Comparison of ENCODE assay signal across 8 mouse cellular contexts in genomic region chrX:109076355-109076754, GRCm38 (mm10). TPM values are rescaled to one million over a fixed set of nuclear protein-coding genes. Genes with fewer than 3 reads are reported as not detected.
DNase-seq lines count a peak whose midpoint lies in the region; ATAC-seq and TF ChIP-seq lines count a peak whose summit lies in the region.

No protein-coding gene starts in this region.

- no peak for TF ChIP-seq EP300 in heart, postnatal 0 days (IDR thresholded peaks at IDR 0.05; ENCODE audit: low read depth)

- 16% methylated on average over 3 of the region's 3 CpGs for WGBS in heart, postnatal 0 days
- WGBS in thymus, adult 2 months, result 25% methylated on average over 3 of the region's 3 CpGs

- H3K9ac ChIP-seq in heart, postnatal 0 days (replicated peaks; ENCODE audit: low read depth, low read length), result no peak overlapping the region

- H3K27me3 ChIP-seq in heart, postnatal 0 days (ENCODE audit: control insufficient read depth, insufficient read depth, low read length), result no peaks in the 10 kb centered on the region
- no peaks in the 10 kb centered on the region for H3K27me3 ChIP-seq in thymus, adult 2 months (ENCODE audit: control insufficient read depth, insufficient read depth, low read length)
- H3K27me3 ChIP-seq in splenic B cell, adult 2 months (ENCODE audit: control insufficient read depth, insufficient read depth, low read length, poor library complexity, severe bottlenecking), result no peaks in the 10 kb centered on the region

- peak; percentile 15 for DNase-seq in heart, postnatal 0 days (ENCODE audit: low spot score)
- no peak for DNase-seq in heart, adult 9 months (ENCODE audit: low spot score in 2 of 2)
- peak; percentile 7 for DNase-seq in thymus, adult 2 months
- no peak for DNase-seq in thymus, postnatal 4 days
- peak; percentile 51 for DNase-seq in embryo, embryonic 10.5 days (ENCODE audit: low spot score)
- peak; percentile 61 for DNase-seq in splenic B cell, adult 2 months (ENCODE audit: low read depth, low spot score)
- DNase-seq in c-Kit-positive CD71-positive TER-119-positive erythroid progenitor cells, embryonic 14.5 days (ENCODE audit: low spot score), result no peak
- no peak for DNase-seq in frontal cortex, postnatal 25 days (ENCODE audit: low spot score in 2 of 2)

- no peak overlapping the region for H3K4me2 ChIP-seq in heart, postnatal 0 days (ENCODE audit: low read depth, low read length)

- no peaks in the 10 kb centered on the region for H3K4me1 ChIP-seq in heart, postnatal 0 days (ENCODE audit: control insufficient read depth, insufficient read depth)
- no peaks in the 10 kb centered on the region for H3K4me1 ChIP-seq in thymus, adult 2 months (replicated peaks; ENCODE audit: control insufficient read depth, insufficient read depth, low read length)

- H3K4me3 ChIP-seq in heart, postnatal 0 days (ENCODE audit: low read depth, low read length), result no peak overlapping the region
- no peak overlapping the region for H3K4me3 ChIP-seq in thymus, adult 2 months (ENCODE audit: control insufficient read depth, insufficient read depth, low read length)

- H3K36me3 ChIP-seq in heart, postnatal 0 days (replicated peaks; ENCODE audit: control insufficient read depth, insufficient read depth, low read length), result no peaks in the 10 kb centered on the region
- no peaks in the 10 kb centered on the region for H3K36me3 ChIP-seq in thymus, adult 2 months (ENCODE audit: control insufficient read depth, insufficient read depth, low read length)
- H3K36me3 ChIP-seq in splenic B cell, adult 2 months (ENCODE audit: control insufficient read depth, insufficient read depth, low read length, poor library complexity, severe bottlenecking), result no peaks in the 10 kb centered on the region

- TF ChIP-seq CTCF in heart, postnatal 0 days (IDR thresholded peaks at IDR 0.05; ENCODE audit: low read depth), result peak; percentile 43
- TF ChIP-seq CTCF in thymus, adult 2 months (IDR thresholded peaks at IDR 0.05; ENCODE audit: borderline replicate concordance, control insufficient read depth, extremely low read depth, insufficient read depth, low read length, poor library complexity), result no peak

- no peak overlapping the region for H3K27ac ChIP-seq in heart, postnatal 0 days (ENCODE audit: low read depth)
- H3K27ac ChIP-seq in thymus, adult 2 months (ENCODE audit: control insufficient read depth, insufficient read depth, low read length), result no peak overlapping the region

- TF ChIP-seq POLR2A in thymus, adult 2 months (IDR thresholded peaks at IDR 0.05; ENCODE audit: control insufficient read depth, extremely low read depth, insufficient read depth, low read length, poor library complexity), result no peak

- no peak for ATAC-seq in heart, postnatal 0 days (ENCODE audit: insufficient read depth, low read depth)

- H3K9me3 ChIP-seq in heart, postnatal 0 days (replicated peaks; ENCODE audit: control insufficient read depth, low read length), result no peaks in the 10 kb centered on the region

RNA-seq across cellular contexts. Expression of gene Sh3bgrl, which starts 18.8 kb away (rescaled TPM):
- total RNA-seq in heart, postnatal 0 days (2014; rRNA removed; ENCODE audit: low replicate concordance), result 45.3 and 47.4 TPM in 2 replicates
- 52.7 and 56.7 TPM in 2 replicates for polyA plus RNA-seq in heart, postnatal 0 days (2015; fragmentation: Nextera tagmentation; extraction: Ambion mirVana)
- 9.5 and 10.3 TPM in 2 replicates for polyA plus RNA-seq in thymus, adult 2 months (2012; rRNA removed)

Comparison
In these comparisons a context has a peak if more than half of its experiments do, and no peak if none do; other contexts are left out.
1. DNase-seq: peak in heart, postnatal 0 days (single experiment), thymus, adult 2 months (single experiment), embryo, embryonic 10.5 days (single experiment) and splenic B cell, adult 2 months (single experiment); none in heart, adult 9 months (0 of 2), thymus, postnatal 4 days (single experiment), c-Kit-positive CD71-positive TER-119-positive erythroid progenitor cells, embryonic 14.5 days (single experiment) and frontal cortex, postnatal 25 days (0 of 2).